Comparison of ENCODE assay signal across 9 mouse cellular contexts in genomic region chr2:131501886-131502285, GRCm38 (mm10). TPM values are rescaled to one million over a fixed set of nuclear protein-coding genes. Genes with fewer than 3 reads are reported as not detected.
A peak's percentile ranks its signal among the peaks of the same experiment; 100 is the strongest.
DNase-seq lines count a peak whose midpoint lies in the region; ATAC-seq lines count a peak whose summit lies in the region.
"Had no signal": no experiment of that assay in that cellular context is flagged by ENCODE, and none has a peak within 500 bp of the region (broad histone marks: within the 10 kb centered on the region; RNA-seq: fewer than 3 reads in every experiment).

No protein-coding gene starts in this region.

- 62% methylated on average over 5 of the region's 5 CpGs for WGBS in hindbrain, embryonic 10.5 days
- 59% methylated on average over 5 of the region's 5 CpGs for WGBS in hindbrain, embryonic 11.5 days
- 31% methylated on average over 5 of the region's 5 CpGs for WGBS in forebrain, embryonic 15.5 days
- 44% methylated on average over 5 of the region's 5 CpGs for whole genome bisulfite sequencing in limb, embryonic 15.5 days

- H3K27ac ChIP-seq in hindbrain, embryonic 10.5 days = peak overlapping the region; percentile 53
- no peak overlapping the region for H3K27ac ChIP-seq in hindbrain, embryonic 11.5 days (ENCODE audit: low read depth, low read length)
- peak overlapping the region; percentile 38; the same call in 1 of the 2 replicates for H3K27ac ChIP-seq in forebrain, embryonic 15.5 days (replicated peaks)
- peak overlapping the region; percentile 43; the same call in 1 of the 2 replicates for H3K27ac ChIP-seq in limb, embryonic 15.5 days

- H3K9me3 ChIP-seq in hindbrain, embryonic 10.5 days = no peaks in the 10 kb centered on the region
- no peaks in the 10 kb centered on the region for H3K9me3 ChIP-seq in hindbrain, embryonic 11.5 days (ENCODE audit: control insufficient read depth, low read length)
- H3K9me3 ChIP-seq in forebrain, embryonic 15.5 days = no peaks in the 10 kb centered on the region
- H3K9me3 ChIP-seq in limb, embryonic 15.5 days = no peaks in the 10 kb centered on the region

- H3K4me3 ChIP-seq in hindbrain, embryonic 10.5 days = no peak overlapping the region
- no peak overlapping the region for H3K4me3 ChIP-seq in hindbrain, embryonic 11.5 days (ENCODE audit: low read depth, low read length)
- no peak overlapping the region for H3K4me3 ChIP-seq in forebrain, embryonic 15.5 days
- no peak overlapping the region for H3K4me3 ChIP-seq in limb, embryonic 15.5 days

- no peak for ATAC-seq in hindbrain, embryonic 11.5 days (ENCODE audit: low FRiP score)
- peak; percentile 47 for ATAC-seq in forebrain, embryonic 15.5 days (replicated peaks)
- ATAC-seq in limb, embryonic 15.5 days (ENCODE audit: insufficient number of reproducible peaks, low FRiP score, low TSS enrichment, low read depth) = no peak
- ATAC-seq in granulocyte monocyte progenitor cell, adult 5-6 weeks (replicated peaks; ENCODE audit: poor library complexity, severe bottlenecking) = no peak

- H3K27me3 ChIP-seq in hindbrain, embryonic 10.5 days (ENCODE audit: insufficient read depth, poor library complexity, severe bottlenecking) = no peaks in the 10 kb centered on the region
- no peaks in the 10 kb centered on the region for H3K27me3 ChIP-seq in hindbrain, embryonic 11.5 days (ENCODE audit: control insufficient read depth, insufficient read depth, low read length)
- no peaks in the 10 kb centered on the region for H3K27me3 ChIP-seq in forebrain, embryonic 15.5 days
- H3K27me3 ChIP-seq in limb, embryonic 15.5 days = no peaks in the 10 kb centered on the region

- H3K4me2 ChIP-seq in hindbrain, embryonic 11.5 days (replicated peaks; ENCODE audit: low read depth, low read length) = no peak overlapping the region
- no peak overlapping the region for H3K4me2 ChIP-seq in forebrain, embryonic 15.5 days (replicated peaks)
- no peak overlapping the region for H3K4me2 ChIP-seq in limb, embryonic 15.5 days

- H3K36me3 ChIP-seq in hindbrain, embryonic 10.5 days = no peaks in the 10 kb centered on the region
- H3K36me3 ChIP-seq in hindbrain, embryonic 11.5 days (ENCODE audit: control insufficient read depth, insufficient read depth, low read length) = no peaks in the 10 kb centered on the region
- no peaks in the 10 kb centered on the region for H3K36me3 ChIP-seq in forebrain, embryonic 15.5 days
- no peaks in the 10 kb centered on the region for H3K36me3 ChIP-seq in limb, embryonic 15.5 days

- no peak overlapping the region for H3K9ac ChIP-seq in hindbrain, embryonic 11.5 days (ENCODE audit: low read depth, low read length)
- no peak overlapping the region for H3K9ac ChIP-seq in forebrain, embryonic 15.5 days (replicated peaks)
- no peak overlapping the region for H3K9ac ChIP-seq in limb, embryonic 15.5 days

- DNase-seq in hindbrain, embryonic 10.5 days (ENCODE audit: low spot score) = no peak
- no peak for DNase-seq in hindbrain, embryonic 11.5 days (ENCODE audit: low spot score)
- DNase-seq in brain, adult 2 months (ENCODE audit: low read depth, low spot score) = peak; percentile 56
- DNase-seq in urinary bladder, postnatal 4 days (ENCODE audit: low spot score in 2 of 2) = no peak
- no peak for DNase-seq in embryo, embryonic 10.5 days (ENCODE audit: low spot score)
- DNase-seq: cerebellum, adult 9-11 months had no signal

- peaks cover 64% of the 10 kb centered on the region for H3K4me1 ChIP-seq in hindbrain, embryonic 10.5 days (replicated peaks)
- H3K4me1 ChIP-seq in hindbrain, embryonic 11.5 days (replicated peaks; ENCODE audit: control insufficient read depth, insufficient read depth, low read length) = peaks cover 4% of the 10 kb centered on the region; the same call in 1 of the 2 replicates
- peaks cover 27% of the 10 kb centered on the region for H3K4me1 ChIP-seq in forebrain, embryonic 15.5 days
- peaks cover 72% of the 10 kb centered on the region for H3K4me1 ChIP-seq in limb, embryonic 15.5 days

RNA-seq across cellular contexts. Expression of gene Smox, which starts 10.6 kb away (rescaled TPM):
- polyA plus RNA-seq in hindbrain, embryonic 10.5 days (2016; fragmentation: Nextera tagmentation; extraction: Ambion mirVana) = 30.0 and 34.1 TPM in 2 replicates
- 25.6 and 26.5 TPM in 2 replicates for polyA plus RNA-seq in hindbrain, embryonic 11.5 days (2014; fragmentation: Nextera tagmentation; extraction: Ambion mirVana)
- polyA plus RNA-seq in forebrain, embryonic 15.5 days (2015; fragmentation: Nextera tagmentation; extraction: Ambion mirVana) = 55.6 and 63.3 TPM in 2 replicates
- 54.0 and 55.1 TPM in 2 replicates for polyA plus RNA-seq in limb, embryonic 15.5 days (2015; fragmentation: Nextera tagmentation; extraction: Ambion mirVana)
- total RNA-seq in granulocyte monocyte progenitor cell, adult 5-6 weeks (2014; fragmentation: Nextera tagmentation) = 6.7 and 15.1 TPM in 2 replicates
- total RNA-seq in granulocyte monocyte progenitor cell, adult 5-6 weeks (2017) = 5.6 and 9.9 TPM in 2 replicates
